Mouse (Mus musculus): ENCODE measurements around the gene Zfp950.

GRCm38 (mm10) chr19:61138655-61139054 is 2.0 kb downstream of the Zfp950 start:
- TF ChIP-seq CTCF (IDR thresholded peaks at IDR 0.05; ENCODE audit: low read depth, low read length) (no peak), POLR2A (IDR thresholded peaks at IDR 0.05; ENCODE audit: borderline replicate concordance, low read depth, low read length) (no peak)
